Mouse (Mus musculus): ENCODE results near the gene Jun. TPM values are rescaled to one million over a fixed set of nuclear protein-coding genes. Genes with fewer than 3 reads are reported as not detected.

Gene Jun
- polyA plus RNA-seq, 1 experiment from 2014 or later = 124 TPM

DNA sequence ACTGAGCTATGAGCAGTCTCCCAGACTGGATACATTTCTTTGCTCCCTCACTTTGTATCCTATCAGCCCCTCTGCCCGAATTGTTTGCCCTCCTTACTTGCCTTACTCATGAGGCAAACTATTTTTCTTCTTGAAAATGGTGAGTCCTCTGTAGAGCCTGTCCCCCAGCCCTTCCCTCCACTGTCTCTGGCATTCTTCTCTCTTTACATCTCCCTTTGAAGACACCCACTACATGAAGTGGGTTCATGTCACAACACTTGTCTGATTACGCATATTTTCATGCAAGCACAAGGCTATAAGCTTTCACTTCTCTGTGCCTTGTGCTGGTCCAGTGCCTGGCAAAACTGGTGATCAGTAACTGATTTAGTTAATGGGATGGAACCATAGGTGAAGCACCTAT, 31.8 kb downstream of the Jun start:
- H3K4me2 ChIP-seq = no peak overlapping the region
- H3K27me3 ChIP-seq = no peaks in the 10 kb centered on the region
- H3K4me3 ChIP-seq = no peak overlapping the region
- no peak overlapping the region for H3K27ac ChIP-seq
- ATAC-seq (ENCODE audit: borderline replicate concordance, extremely low read depth, low FRiP score, low TSS enrichment) = no peak
- no peaks in the 10 kb centered on the region for H3K9me3 ChIP-seq
- no peak overlapping the region for H3K9ac ChIP-seq
- WGBS = 80% methylated on average over 2 of the region's 2 CpGs
- H3K4me1 ChIP-seq = peaks cover 5% of the 10 kb centered on the region; the same call in 1 of the 2 replicates
- H3K36me3 ChIP-seq = no peaks in the 10 kb centered on the region

DNA sequence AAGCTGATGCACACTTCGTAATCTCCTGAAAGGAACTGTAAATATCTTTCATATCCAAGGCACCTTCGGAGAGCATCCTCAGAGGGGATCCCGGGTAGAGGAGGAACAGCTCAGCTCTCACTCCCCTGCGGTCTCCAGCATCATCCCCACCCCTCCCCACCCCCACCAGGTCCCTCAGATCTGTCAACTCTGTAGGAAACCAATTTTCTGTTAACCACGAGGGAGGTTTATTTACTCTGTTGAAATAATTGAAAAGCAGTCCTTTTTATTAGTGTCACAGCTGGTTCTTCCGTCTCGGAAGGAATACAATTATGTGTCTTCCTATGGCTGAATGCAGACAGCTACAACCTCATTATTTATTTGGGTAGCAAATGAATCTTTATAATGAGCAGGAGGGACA, 33.8 kb downstream of the Jun start:
- H3K4me1 ChIP-seq = peaks cover 5% of the 10 kb centered on the region; the same call in 1 of the 2 replicates
- WGBS = 35% methylated on average over 7 of the region's 7 CpGs
- ATAC-seq (ENCODE audit: borderline replicate concordance, extremely low read depth, low FRiP score, low TSS enrichment) = no peak
- H3K27ac ChIP-seq = no peak overlapping the region
- no peak overlapping the region for H3K4me3 ChIP-seq
- no peaks in the 10 kb centered on the region for H3K36me3 ChIP-seq
- H3K4me2 ChIP-seq = no peak overlapping the region
- no peak overlapping the region for H3K9ac ChIP-seq
- H3K9me3 ChIP-seq = no peaks in the 10 kb centered on the region
- no peaks in the 10 kb centered on the region for H3K27me3 ChIP-seq

DNA sequence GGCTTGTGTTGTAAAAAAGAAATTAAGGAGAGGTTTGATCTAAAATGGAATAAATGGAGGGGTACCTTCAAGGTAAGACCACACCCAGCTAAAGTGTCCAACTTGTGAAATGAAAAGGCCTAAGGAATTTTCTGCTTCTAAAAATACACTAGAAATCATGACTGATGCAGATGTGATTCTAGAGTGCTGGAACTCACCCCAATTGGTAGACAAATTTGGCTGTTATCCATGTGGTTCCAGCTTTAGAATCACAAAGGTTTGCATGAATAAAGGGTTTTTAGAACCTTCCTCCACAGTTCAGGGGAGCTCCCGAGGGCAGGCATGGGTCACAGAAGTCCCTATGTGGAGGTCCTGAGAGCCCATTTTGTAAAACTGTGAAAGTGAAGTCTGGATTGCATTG, 39.3 kb downstream of the Jun start:
- Histone ChIP-seq H3K27me3 (no peaks in the 10 kb centered on the region), H3K4me3 (no peak overlapping the region), H3K4me2 (no peak overlapping the region), H3K9me3 (no peaks in the 10 kb centered on the region), H3K36me3 (no peaks in the 10 kb centered on the region), H3K4me1 (0 out of 2 replicates have a peak, but pooled peaks cover 2% of the 10 kb centered on the region), H3K9ac (no peak overlapping the region), H3K27ac (no peak overlapping the region)
- no peak for ATAC-seq (ENCODE audit: borderline replicate concordance, extremely low read depth, low FRiP score, low TSS enrichment)
- 59% methylated on average over 1 of the region's 1 CpGs for WGBS

GRCm38 (mm10) chr4:95012256-95012655, 39.8 kb downstream of the Jun start:
- ATAC-seq (ENCODE audit: borderline replicate concordance, extremely low read depth, low FRiP score, low TSS enrichment) = no peak

GRCm38 (mm10) chr4:95008175-95009057, 43.6 kb downstream of the Jun start:
- WGBS = 39% methylated on average over 13 of the region's 13 CpGs
- H3K27me3 ChIP-seq = no peaks in the 10 kb centered on the region
- H3K36me3 ChIP-seq = no peaks in the 10 kb centered on the region
- H3K4me1 ChIP-seq = 0 out of 2 replicates have a peak, but pooled peaks cover 2% of the 10 kb centered on the region
- no peaks in the 10 kb centered on the region for H3K9me3 ChIP-seq
- H3K27ac ChIP-seq = no peak overlapping the region
- H3K4me3 ChIP-seq = no peak overlapping the region
- H3K4me2 ChIP-seq = no peak overlapping the region; the same call in 1 of the 2 replicates
- no peak overlapping the region for H3K9ac ChIP-seq
- ATAC-seq (ENCODE audit: borderline replicate concordance, extremely low read depth, low FRiP score, low TSS enrichment) = peak; percentile 49; the same call in 1 of the 2 replicates

More at GRCm38 (mm10) chr4:95012256-95012655, 39.8 kb downstream of the Jun start:
- Histone ChIP-seq H3K4me3 (no peak overlapping the region), H3K9me3 (no peaks in the 10 kb centered on the region), H3K4me1 (0 out of 2 replicates have a peak, but pooled peaks cover 2% of the 10 kb centered on the region), H3K4me2 (no peak overlapping the region), H3K36me3 (no peaks in the 10 kb centered on the region), H3K27me3 (no peaks in the 10 kb centered on the region), H3K27ac (no peak overlapping the region), H3K9ac (no peak overlapping the region)

DNA sequence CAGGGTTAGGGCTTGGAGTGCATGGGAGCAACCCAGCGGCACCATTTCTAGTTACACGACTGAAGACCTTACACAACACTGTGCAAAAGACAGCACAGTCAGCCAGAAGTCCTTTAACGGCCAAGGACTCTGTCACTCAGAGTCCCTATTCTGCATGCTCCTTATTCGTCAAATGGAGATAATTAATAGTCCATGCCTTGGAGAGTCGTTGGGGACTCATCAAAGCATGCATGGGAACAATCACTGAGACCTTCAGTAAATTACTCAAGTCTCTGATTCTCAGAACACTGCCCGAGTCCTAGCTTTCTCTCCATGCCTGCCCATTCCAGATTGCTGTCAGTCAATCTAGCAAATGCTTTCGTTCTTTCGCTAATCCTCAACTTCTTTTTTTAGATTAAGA, 44.3 kb downstream of the Jun start:
- 65% methylated on average over 8 of the region's 8 CpGs for WGBS
- Histone ChIP-seq H3K27me3 (no peaks in the 10 kb centered on the region), H3K9me3 (no peaks in the 10 kb centered on the region), H3K4me3 (no peak overlapping the region), H3K9ac (no peak overlapping the region), H3K27ac (no peak overlapping the region), H3K4me2 (no peak overlapping the region), H3K4me1 (0 out of 2 replicates have a peak, but pooled peaks cover 2% of the 10 kb centered on the region), H3K36me3 (no peaks in the 10 kb centered on the region)
- peak; percentile 31; the same call in 1 of the 2 replicates for ATAC-seq (ENCODE audit: borderline replicate concordance, extremely low read depth, low FRiP score, low TSS enrichment)

GRCm38 (mm10) chr4:95005251-95005830, 46.7 kb downstream of the Jun start:
- Histone ChIP-seq H3K36me3 (no peaks in the 10 kb centered on the region), H3K4me2 (no peak overlapping the region), H3K4me3 (no peak overlapping the region), H3K27me3 (no peaks in the 10 kb centered on the region), H3K9me3 (no peaks in the 10 kb centered on the region), H3K27ac (no peak overlapping the region), H3K4me1 (0 out of 2 replicates have a peak, but pooled peaks cover 2% of the 10 kb centered on the region), H3K9ac (no peak overlapping the region)
- no peak for ATAC-seq (ENCODE audit: borderline replicate concordance, extremely low read depth, low FRiP score, low TSS enrichment)
- WGBS = 72% methylated on average over 6 of the region's 6 CpGs

DNA sequence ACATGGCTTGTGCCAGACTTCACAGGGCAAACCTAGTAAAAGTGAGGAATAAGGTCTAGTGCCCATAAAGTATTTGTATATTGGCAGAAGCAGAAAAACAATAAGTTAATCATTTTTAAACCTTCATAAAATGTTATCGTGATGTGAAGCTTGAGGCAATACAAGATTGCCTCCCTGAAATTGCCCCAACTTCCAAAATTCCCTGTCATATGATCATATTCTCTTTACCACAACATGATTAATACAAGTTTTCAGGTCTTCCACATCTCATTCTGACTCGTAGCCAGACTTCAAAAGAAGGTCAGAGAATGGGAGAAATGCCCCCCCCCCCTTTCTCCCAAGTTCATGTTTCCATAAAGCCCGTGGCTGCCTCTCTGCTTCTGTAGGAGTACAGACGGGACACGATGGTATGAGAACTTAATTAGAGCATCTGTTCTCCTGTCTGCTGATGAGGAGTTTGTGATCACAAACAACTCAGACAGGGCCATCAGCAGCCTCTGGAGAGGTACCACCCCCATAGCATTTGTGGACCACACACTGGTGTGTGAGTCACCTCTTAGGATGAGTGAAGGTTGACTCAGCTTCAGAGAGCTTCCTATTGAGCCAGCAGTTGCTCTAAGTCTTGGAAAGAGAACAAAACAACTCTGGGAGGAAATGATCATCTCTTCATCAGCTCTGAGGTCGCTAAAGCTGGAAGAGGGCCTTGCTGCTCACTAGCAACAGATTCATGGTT, 50.8 kb downstream of the Jun start:
- Histone ChIP-seq H3K36me3 (no peaks in the 10 kb centered on the region), H3K9me3 (no peaks in the 10 kb centered on the region), H3K4me3 (no peak overlapping the region), H3K4me2 (no peak overlapping the region), H3K9ac (no peak overlapping the region), H3K27me3 (no peaks in the 10 kb centered on the region), H3K27ac (no peak overlapping the region), H3K4me1 (no peaks in the 10 kb centered on the region)
- peak; percentile 59; the same call in 1 of the 2 replicates for ATAC-seq (ENCODE audit: borderline replicate concordance, extremely low read depth, low FRiP score, low TSS enrichment)
- 47% methylated on average over 6 of the region's 6 CpGs for WGBS

- no peaks in the 10 kb centered on the region for H3K9me3 ChIP-seq
- WGBS = 80% methylated on average over 1 of the region's 1 CpGs
- no peaks in the 10 kb centered on the region for H3K4me1 ChIP-seq
- no peaks in the 10 kb centered on the region for H3K27me3 ChIP-seq
- H3K9ac ChIP-seq = no peak overlapping the region
- H3K4me2 ChIP-seq = no peak overlapping the region
- ATAC-seq (ENCODE audit: borderline replicate concordance, extremely low read depth, low FRiP score, low TSS enrichment) = no peak
- no peak overlapping the region for H3K27ac ChIP-seq
- no peak overlapping the region for H3K4me3 ChIP-seq
- H3K36me3 ChIP-seq = no peaks in the 10 kb centered on the region
Measured at GRCm38 (mm10) chr4:95000147-95000546, 51.9 kb downstream of the Jun start.

DNA sequence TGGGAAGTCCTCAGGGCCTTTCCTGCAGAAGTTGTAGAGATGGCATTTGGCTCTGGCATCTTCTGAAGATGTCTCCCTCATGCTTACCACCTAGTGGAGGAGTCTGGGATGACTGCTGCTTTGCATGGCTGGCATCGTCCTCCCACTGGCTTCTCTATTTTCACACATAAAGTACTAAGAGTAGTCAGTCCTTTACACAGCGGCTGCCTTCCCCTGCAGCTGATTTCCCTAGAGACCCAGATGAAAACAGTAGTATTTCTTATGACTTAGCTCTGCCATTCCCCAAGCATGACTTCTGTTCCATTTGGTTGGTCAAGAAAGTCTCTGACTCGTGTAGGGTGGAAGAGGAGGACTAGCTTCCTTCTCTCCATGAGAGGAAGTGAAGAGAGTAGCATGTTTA, 52.8 kb downstream of the Jun start:
- Histone ChIP-seq H3K4me2 (no peak overlapping the region), H3K4me3 (no peak overlapping the region), H3K9ac (no peak overlapping the region), H3K27me3 (no peaks in the 10 kb centered on the region), H3K9me3 (no peaks in the 10 kb centered on the region), H3K4me1 (no peaks in the 10 kb centered on the region), H3K36me3 (no peaks in the 10 kb centered on the region), H3K27ac (no peak overlapping the region)
- ATAC-seq (ENCODE audit: borderline replicate concordance, extremely low read depth, low FRiP score, low TSS enrichment) = no peak
- 56% methylated on average over 3 of the region's 3 CpGs for WGBS
